Mouse (Mus musculus) ES-Bruce4 (cell line): ENCODE data around the gene Lipt2.

Source experiments
- CTCF ChIP-seq: IDR thresholded peaks from one replicate; pipeline ENCODE4 v1.8.1; 2011; ENCODE audit warnings: low read depth, low read length
- EP300 ChIP-seq: IDR thresholded peaks from 2 replicates; pipeline ENCODE4 v1.6.1; 2011; ENCODE audit warnings: low read depth, low read length; ENCODE audit not compliant: insufficient read depth

- TF ChIP-seq CTCF (no peak), EP300 (no peak)
These were observed 48.8 kb downstream of the Lipt2 start for GRCm38 (mm10) chr7:100207886-100208285.
